Mouse (Mus musculus) lung, postnatal 0 days (tissue): ENCODE measurements around the gene Nit2.

Source experiments
- CTCF ChIP-seq: IDR thresholded peaks from 2 replicates; pipeline ENCODE4 v1.5.1; 2016; ENCODE audit warnings: antibody characterized with exemption, mild to moderate bottlenecking
- EP300 ChIP-seq: IDR thresholded peaks from 2 replicates; pipeline ENCODE4 v1.6.1; 2016; ENCODE audit warnings: antibody characterized with exemption, mild to moderate bottlenecking, control low read depth

GRCm38 (mm10) chr16:57177664-57178063 lies 10.5 kb upstream of the Nit2 start:
- TF ChIP-seq CTCF, result no peak
- no peak for TF ChIP-seq EP300
